Mouse (Mus musculus): ENCODE measurements around the gene Tmigd3. TPM values are rescaled to one million over a fixed set of nuclear protein-coding genes. Genes with fewer than 3 reads are reported as not detected.
"Not testable (repeated sequence)": the region's sequence is repeated elsewhere in the genome, so short reads cannot be mapped to it uniquely, and the experiment has no call there.

Gene Tmigd3
- polyA plus RNA-seq, 1 experiment from 2014 or later: 0.43 TPM

GRCm38 (mm10) chr3:105904213-105904612 is 33.5 kb downstream of the Tmigd3 start:
- H3K9ac ChIP-seq (replicated peaks): no peak overlapping the region
- H3K4me2 ChIP-seq: no peak overlapping the region
- H3K4me3 ChIP-seq (replicated peaks): no peak overlapping the region
- H3K9me3 ChIP-seq: no peaks in the 10 kb centered on the region
- H3K36me3 ChIP-seq: no peaks in the 10 kb centered on the region
- ATAC-seq (ENCODE audit: insufficient number of reproducible peaks, insufficient read depth, low FRiP score, low TSS enrichment, low read depth): no peak
- H3K27me3 ChIP-seq: no peaks in the 10 kb centered on the region
- no peaks in the 10 kb centered on the region for H3K4me1 ChIP-seq (replicated peaks)
- 80% methylated on average over 4 of the region's 4 CpGs for WGBS
- no peak overlapping the region for H3K27ac ChIP-seq

DNA sequence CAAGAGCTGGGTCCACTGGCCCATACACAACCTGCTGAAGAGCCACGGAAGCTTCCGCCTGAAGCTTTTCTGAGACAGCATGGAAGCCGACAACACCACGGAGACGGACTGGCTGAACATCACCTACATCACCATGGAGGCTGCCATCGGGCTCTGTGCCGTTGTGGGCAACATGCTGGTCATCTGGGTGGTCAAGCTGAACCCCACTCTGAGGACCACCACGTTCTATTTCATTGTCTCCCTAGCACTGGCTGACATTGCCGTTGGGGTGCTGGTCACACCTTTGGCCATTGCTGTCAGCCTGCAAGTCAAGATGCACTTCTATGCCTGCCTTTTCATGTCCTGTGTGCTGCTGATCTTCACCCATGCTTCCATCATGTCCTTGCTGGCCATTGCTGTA is 34.0 kb downstream of the Tmigd3 start:
- Histone ChIP-seq H3K4me2 (no peak overlapping the region), H3K9ac (replicated peaks) (no peak overlapping the region), H3K36me3 (no peaks in the 10 kb centered on the region), H3K9me3 (no peaks in the 10 kb centered on the region), H3K27ac (no peak overlapping the region), H3K4me1 (replicated peaks) (no peaks in the 10 kb centered on the region), H3K27me3 (no peaks in the 10 kb centered on the region), H3K4me3 (replicated peaks) (no peak overlapping the region)
- no peak for ATAC-seq (ENCODE audit: insufficient number of reproducible peaks, insufficient read depth, low FRiP score, low TSS enrichment, low read depth)
- WGBS: 90% methylated on average over 9 of the region's 9 CpGs

GRCm38 (mm10) chr3:105907956-105908655 is 37.4 kb downstream of the Tmigd3 start:
- Histone ChIP-seq H3K27ac (no peak overlapping the region), H3K9me3 (no peaks in the 10 kb centered on the region), H3K4me1 (replicated peaks) (no peaks in the 10 kb centered on the region), H3K36me3 (no peaks in the 10 kb centered on the region), H3K27me3 (no peaks in the 10 kb centered on the region), H3K9ac (replicated peaks) (no peak overlapping the region), H3K4me3 (replicated peaks) (no peak overlapping the region), H3K4me2 (no peak overlapping the region)
- WGBS: 75% methylated on average over 9 of the region's 9 CpGs
- no peak for ATAC-seq (ENCODE audit: insufficient number of reproducible peaks, insufficient read depth, low FRiP score, low TSS enrichment, low read depth)

DNA sequence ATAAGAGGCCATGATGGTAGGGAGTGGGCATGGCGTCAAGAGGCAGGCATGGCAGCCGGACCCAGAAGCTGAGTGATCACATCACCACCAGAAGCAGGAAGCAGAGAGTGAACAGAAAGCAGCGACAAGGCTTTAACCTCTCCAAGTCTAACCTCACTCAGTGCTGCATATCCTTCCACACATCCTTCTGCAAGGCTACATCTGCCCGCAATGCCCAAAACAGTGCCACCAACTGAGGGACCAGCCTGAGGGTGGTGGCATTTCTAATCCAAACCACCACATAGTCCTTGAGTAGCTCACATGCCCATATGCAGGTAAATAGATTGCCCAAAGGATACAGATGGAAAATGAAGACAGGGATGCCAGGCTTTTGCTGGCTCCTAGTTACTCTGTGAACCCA is 38.3 kb downstream of the Tmigd3 start:
- no peak overlapping the region for H3K9ac ChIP-seq (replicated peaks)
- no peak overlapping the region for H3K4me2 ChIP-seq
- H3K4me1 ChIP-seq (replicated peaks): no peaks in the 10 kb centered on the region
- no peaks in the 10 kb centered on the region for H3K9me3 ChIP-seq
- H3K27ac ChIP-seq: no peak overlapping the region
- ATAC-seq (ENCODE audit: insufficient number of reproducible peaks, insufficient read depth, low FRiP score, low TSS enrichment, low read depth): no peak
- H3K4me3 ChIP-seq (replicated peaks): no peak overlapping the region
- H3K27me3 ChIP-seq: no peaks in the 10 kb centered on the region
- WGBS: 79% methylated on average over 4 of the region's 4 CpGs
- no peaks in the 10 kb centered on the region for H3K36me3 ChIP-seq

GRCm38 (mm10) chr3:105910519-105911190 is 40.0 kb downstream of the Tmigd3 start:
- no peaks in the 10 kb centered on the region for H3K36me3 ChIP-seq
- no peak overlapping the region for H3K9ac ChIP-seq (replicated peaks)
- no peaks in the 10 kb centered on the region for H3K27me3 ChIP-seq
- WGBS: 79% methylated on average over 11 of the region's 11 CpGs
- H3K4me3 ChIP-seq (replicated peaks): no peak overlapping the region
- no peaks in the 10 kb centered on the region for H3K4me1 ChIP-seq (replicated peaks)
- ATAC-seq (ENCODE audit: insufficient number of reproducible peaks, insufficient read depth, low FRiP score, low TSS enrichment, low read depth): no peak
- no peaks in the 10 kb centered on the region for H3K9me3 ChIP-seq
- no peak overlapping the region for H3K4me2 ChIP-seq
- no peak overlapping the region for H3K27ac ChIP-seq

GRCm38 (mm10) chr3:105912097-105912880 is 41.6 kb downstream of the Tmigd3 start:
- ATAC-seq (ENCODE audit: insufficient number of reproducible peaks, insufficient read depth, low FRiP score, low TSS enrichment, low read depth): no peak
- Histone ChIP-seq H3K4me1 (replicated peaks) (no peaks in the 10 kb centered on the region), H3K36me3 (no peaks in the 10 kb centered on the region), H3K4me3 (replicated peaks) (no peak overlapping the region), H3K9ac (replicated peaks) (no peak overlapping the region), H3K9me3 (no peaks in the 10 kb centered on the region), H3K27ac (no peak overlapping the region), H3K4me2 (no peak overlapping the region), H3K27me3 (no peaks in the 10 kb centered on the region)
- 74% methylated on average over 9 of the region's 9 CpGs for WGBS

DNA sequence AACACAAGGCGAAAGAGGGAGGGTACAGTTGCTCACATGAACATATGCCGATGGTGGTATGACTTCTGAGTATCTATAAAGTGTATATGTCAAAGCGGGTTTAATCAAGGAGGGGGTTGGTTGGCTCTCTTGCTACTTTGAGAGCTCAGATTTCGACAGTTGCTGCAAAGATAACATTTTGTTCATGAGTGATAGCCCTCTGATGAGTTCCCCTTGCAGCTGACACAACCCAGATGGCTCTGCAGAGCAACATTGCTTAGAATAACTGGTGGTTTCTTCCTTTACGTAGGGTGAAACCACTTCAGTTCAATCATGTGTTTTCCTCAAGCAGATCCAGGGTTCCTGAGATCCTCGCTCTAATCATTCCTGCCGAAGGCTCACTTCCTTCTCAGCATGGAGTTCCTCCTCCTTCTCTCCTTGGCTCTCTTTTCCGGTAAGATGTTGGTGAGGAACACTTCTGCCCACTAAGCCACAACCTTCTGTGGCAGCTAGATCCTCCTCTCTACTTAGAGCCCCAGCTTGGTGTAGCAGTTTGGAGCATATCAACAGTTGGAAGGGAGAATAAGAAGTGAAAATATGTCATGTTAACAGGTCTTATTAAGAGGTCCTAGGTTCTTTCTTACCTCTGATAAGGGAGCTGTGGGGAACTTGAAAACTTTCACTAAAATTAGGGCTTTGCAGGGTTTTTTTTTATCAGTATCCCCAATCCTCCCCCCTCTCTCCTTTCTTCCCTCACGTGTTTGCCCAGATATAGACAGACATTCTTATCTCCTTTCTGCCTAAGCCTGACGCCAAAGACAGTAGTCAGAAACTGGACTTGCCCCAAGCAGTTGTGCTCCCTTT is 43.4 kb downstream of the Tmigd3 start:
- H3K9me3 ChIP-seq: no peaks in the 10 kb centered on the region
- no peaks in the 10 kb centered on the region for H3K27me3 ChIP-seq
- H3K9ac ChIP-seq (replicated peaks): no peak overlapping the region
- no peaks in the 10 kb centered on the region for H3K36me3 ChIP-seq
- H3K27ac ChIP-seq: no peak overlapping the region
- H3K4me2 ChIP-seq: no peak overlapping the region
- WGBS: 68% methylated on average over 10 of the region's 10 CpGs
- no peaks in the 10 kb centered on the region for H3K4me1 ChIP-seq (replicated peaks)
- ATAC-seq (ENCODE audit: insufficient number of reproducible peaks, insufficient read depth, low FRiP score, low TSS enrichment, low read depth): no peak
- H3K4me3 ChIP-seq (replicated peaks): no peak overlapping the region

DNA sequence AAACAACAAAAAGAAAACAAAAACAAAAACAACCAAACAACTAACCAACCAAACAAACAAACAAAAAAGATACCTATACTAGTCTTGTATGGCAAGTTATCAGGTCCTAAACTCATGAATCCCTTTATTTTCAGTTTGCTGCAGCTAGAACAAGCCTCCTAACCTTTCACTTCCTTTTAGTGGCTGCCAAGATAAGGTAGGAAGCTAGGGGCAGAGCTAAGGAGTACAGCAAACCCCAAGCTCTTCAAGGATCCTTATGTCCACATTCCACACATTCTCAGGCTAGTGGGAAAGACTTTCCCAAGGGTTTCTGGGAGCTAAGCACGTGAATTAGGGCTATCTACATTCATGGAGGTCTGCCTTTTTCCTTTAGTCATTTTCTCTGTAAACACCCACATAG is 44.6 kb downstream of the Tmigd3 start:
- H3K9me3 ChIP-seq: no peaks in the 10 kb centered on the region
- no peak overlapping the region for H3K27ac ChIP-seq
- no peak overlapping the region for H3K4me2 ChIP-seq
- H3K27me3 ChIP-seq: no peaks in the 10 kb centered on the region
- no peaks in the 10 kb centered on the region for H3K36me3 ChIP-seq
- ATAC-seq (ENCODE audit: insufficient number of reproducible peaks, insufficient read depth, low FRiP score, low TSS enrichment, low read depth): no peak
- no peaks in the 10 kb centered on the region for H3K4me1 ChIP-seq (replicated peaks)
- no peak overlapping the region for H3K9ac ChIP-seq (replicated peaks)
- WGBS: 33% methylated on average over 1 of the region's 1 CpGs
- H3K4me3 ChIP-seq (replicated peaks): no peak overlapping the region

DNA sequence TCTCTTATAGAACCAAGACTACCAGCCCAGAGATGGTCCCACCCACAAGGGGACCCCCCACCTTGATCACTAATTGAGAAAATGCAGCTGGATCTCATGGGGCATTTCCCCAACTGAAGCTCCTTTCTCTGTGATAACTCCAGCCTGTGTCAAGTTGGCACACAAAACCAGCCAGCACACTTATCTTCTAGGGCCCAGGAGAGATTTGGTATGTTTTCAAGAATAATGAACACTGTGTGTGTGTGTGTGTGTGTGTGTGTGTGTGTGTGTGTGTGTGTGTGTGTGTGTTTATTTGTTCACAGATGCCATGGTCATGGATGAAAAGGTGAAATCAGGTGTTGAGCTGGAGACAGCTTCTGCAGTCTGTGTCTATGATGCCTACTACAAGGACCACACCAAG is 45.8 kb downstream of the Tmigd3 start:
- not testable (repeated sequence) for H3K27ac ChIP-seq; ATAC-seq (ENCODE audit: insufficient number of reproducible peaks, insufficient read depth, low FRiP score, low TSS enrichment, low read depth); H3K9me3 ChIP-seq; H3K9ac ChIP-seq (replicated peaks); H3K4me3 ChIP-seq (replicated peaks); H3K4me1 ChIP-seq (replicated peaks); H3K4me2 ChIP-seq; H3K27me3 ChIP-seq; H3K36me3 ChIP-seq

- H3K4me1 ChIP-seq (replicated peaks): no peaks in the 10 kb centered on the region
- H3K9me3 ChIP-seq: no peaks in the 10 kb centered on the region
- H3K27me3 ChIP-seq: no peaks in the 10 kb centered on the region
- H3K9ac ChIP-seq (replicated peaks): no peak overlapping the region
- H3K36me3 ChIP-seq: no peaks in the 10 kb centered on the region
- ATAC-seq (ENCODE audit: insufficient number of reproducible peaks, insufficient read depth, low FRiP score, low TSS enrichment, low read depth): no peak
- no peak overlapping the region for H3K27ac ChIP-seq
- H3K4me2 ChIP-seq: no peak overlapping the region
- WGBS: 59% methylated on average over 10 of the region's 10 CpGs
- no peak overlapping the region for H3K4me3 ChIP-seq (replicated peaks)
These were observed 47.1 kb downstream of the Tmigd3 start for GRCm38 (mm10) chr3:105917656-105918354.

Data from limb, embryonic 12.5 days (tissue).